Mouse (Mus musculus): ENCODE data around the gene Rbm47.
A peak's percentile ranks its signal among the peaks of the same experiment; 100 is the strongest.

Gene Rbm47

DNA sequence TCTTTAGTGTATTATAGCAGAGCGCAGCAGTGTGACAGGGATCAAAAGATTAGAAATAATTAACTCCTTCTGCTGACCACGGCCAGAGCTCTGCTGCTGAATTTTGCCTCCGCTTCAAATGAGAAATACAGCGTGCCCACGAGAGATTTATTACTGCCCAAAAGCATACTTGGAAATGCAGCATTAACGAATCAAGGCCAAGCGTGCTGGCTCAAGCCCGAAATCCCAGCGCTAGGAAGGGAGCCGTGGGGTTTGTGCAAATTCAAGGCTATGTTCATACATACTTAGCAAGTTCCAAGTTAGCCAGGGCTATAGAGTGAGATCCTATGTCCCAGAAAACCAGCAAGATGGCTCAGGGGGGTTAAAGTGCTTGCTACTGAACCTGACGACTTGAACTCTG lies 47.5 kb downstream of the Rbm47 start:
- DNase-seq (ENCODE audit: low spot score): no peak

DNA sequence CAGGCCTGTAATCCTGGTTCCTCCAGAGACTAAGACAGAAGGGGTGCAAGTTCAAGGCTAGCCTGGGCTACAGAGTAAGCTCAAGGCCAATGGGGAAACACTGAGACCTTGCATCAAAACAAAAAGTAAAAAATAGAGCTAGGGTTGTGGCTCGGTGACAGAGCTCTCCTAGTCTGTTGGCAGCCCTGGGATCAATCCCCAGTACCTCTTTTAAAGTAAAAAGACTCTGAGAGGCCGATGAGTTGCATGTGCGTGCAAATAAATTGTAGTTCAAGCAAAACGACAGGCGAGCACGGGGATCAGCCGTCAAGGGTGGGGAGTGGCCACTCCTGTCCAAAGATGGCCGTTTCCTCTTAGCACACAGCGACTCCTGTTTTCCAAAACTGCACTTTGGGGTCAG lies 48.0 kb downstream of the Rbm47 start:
- no peak for DNase-seq (ENCODE audit: low spot score)

DNA sequence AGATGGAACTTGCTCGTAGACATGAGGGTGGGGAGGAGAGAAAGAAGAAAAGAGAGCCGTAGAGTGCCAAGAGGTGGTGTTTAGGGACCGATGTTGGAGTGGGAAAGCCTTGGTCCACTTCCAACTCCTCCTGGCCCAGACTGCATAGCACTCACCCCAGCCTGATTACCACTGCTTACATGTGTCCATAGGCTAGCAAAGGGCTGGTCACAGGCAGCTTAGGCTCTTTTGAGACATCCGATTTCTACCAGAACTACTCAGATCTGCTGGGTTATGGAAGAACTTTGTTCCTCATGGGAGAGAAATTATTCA lies 48.9 kb downstream of the Rbm47 start:
- no peak for DNase-seq (ENCODE audit: low spot score)

DNA sequence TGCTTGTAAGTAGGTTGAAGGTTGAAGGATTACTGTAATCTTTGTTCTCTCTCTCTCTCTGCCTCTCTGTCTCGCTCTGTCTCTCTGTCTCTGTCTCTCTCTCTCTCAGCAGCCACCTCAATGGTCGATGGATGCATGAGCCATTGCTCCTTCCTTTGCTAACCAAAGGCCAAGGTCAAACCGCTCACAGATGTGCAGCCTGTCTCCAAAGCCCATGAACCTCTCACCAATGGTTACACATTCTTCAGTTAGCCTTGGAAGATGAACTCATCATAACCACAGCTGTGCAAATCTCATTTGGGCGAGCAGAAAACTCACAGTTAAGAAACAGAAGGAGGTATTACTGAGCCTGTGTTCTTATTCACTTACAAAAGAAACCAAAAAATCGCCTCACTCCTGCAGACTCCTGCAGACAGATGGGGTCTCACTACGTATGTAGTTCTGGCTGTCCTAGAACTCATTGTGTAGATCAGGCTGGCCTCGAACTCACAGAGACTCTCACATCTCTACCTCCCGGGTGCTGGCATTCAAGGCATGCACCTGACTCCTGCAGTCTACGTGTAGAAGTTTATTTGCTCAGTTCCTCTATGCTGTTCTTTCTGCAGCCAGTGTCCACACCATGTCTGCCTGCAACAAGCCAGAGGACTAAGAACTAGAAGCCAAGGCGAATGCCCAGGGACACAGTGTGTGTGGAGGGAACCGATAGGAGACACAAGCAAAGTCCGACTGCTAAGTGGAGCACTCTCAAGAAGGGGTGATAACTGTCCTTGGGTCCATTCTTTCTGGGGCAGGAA lies 49.4 kb downstream of the Rbm47 start:
- DNase-seq (ENCODE audit: low spot score): no peak

DNA sequence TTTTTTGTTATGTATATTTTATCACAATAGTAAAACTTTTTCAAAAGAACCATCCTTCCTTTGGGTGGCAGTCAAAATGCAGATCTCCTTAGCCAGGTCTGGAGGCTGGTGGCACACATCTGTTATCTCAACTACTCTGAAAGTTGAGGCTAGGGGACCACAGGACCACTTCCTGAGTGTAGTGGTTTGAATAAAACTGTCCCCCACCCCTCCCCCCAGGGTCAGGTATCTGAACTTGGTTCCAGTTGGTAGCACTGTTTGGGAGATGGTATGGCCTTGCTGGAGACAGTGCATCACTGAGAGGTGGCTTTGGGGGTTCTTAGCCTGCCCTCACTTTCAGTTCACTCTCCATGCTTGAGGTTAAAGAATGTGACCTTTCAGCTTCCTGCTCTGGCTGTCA lies 51.7 kb downstream of the Rbm47 start:
- DNase-seq (ENCODE audit: low spot score): no peak

DNA sequence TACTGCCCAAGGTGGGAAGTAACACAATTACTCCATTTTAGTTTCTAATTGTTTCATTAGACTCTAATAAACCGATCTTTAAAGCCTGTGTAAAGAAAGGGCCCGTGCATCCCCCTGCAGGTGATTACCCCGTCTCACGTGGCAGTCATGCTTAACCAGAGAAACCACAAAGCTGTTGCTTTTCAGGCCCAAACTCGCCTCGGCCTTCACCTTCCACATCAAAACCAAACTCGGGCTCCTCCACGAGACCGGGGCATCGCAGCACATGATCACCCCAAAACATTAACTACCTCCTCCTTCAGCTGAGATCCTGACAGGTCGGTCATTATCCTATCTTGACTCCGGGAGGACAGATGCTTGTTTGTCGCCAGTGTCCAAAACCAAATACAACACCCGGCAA lies 58.2 kb downstream of the Rbm47 start:
- DNase-seq (ENCODE audit: low spot score): peak; percentile 46

DNA sequence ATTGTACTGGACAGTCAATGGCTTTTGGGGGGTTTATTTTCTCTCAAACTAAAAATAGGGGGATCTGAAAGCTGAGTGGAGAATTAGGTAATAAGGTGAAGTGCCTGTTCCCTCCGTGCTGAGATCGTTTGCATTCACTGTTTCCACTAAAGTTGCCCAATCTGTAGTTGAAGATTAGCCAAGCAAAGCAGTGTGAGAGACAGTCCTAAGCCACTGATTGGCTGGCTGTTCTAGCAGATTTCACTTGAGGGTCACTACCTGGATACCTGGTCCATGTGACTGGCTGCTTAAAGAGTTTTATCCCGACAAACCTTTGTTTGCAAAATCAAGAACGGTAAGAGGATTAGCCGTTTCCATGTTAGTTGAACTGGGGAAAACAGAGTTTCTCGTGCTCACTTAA lies 58.7 kb downstream of the Rbm47 start:
- DNase-seq (ENCODE audit: low spot score): no peak

DNA sequence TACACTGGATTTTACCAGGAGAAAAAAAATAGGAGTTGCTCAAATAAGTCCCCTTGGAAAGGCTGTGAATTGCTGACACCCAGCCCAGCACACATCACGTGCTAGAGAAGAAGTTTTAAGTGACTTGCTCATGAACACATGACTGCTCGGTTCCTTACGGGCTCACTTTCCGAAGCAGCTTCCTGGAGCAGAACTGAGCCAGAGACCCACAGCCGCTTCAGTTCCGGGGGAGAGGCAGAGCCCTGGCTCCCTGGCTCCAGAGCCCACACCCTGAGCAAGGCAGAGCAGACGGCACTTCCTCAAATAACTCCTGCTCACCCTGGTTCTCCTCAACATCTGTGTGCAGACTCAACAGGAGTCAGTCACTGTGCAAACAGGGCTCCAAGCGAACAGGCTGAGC lies 60.9 kb downstream of the Rbm47 start:
- peak; percentile 35 for DNase-seq (ENCODE audit: low spot score)

DNA sequence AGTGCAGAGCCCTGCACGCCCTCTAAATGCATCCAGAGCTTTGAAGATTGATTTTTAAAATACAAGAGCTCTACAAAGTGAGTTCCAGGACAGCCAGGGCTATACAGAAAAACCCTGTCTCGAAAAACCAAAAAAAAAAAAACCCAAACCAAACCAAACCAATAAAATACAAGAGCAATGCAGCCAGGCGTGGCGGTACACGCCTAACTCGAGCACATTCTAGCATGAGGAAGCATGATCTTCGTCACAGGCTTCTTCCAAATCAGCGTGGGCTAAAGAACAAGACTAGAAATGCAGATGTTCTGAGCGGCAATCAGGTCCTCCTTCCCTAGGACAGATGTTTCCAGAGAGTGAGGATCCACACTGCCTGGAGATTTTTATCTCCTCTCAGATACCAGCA lies 66.5 kb downstream of the Rbm47 start:
- no peak for DNase-seq (ENCODE audit: low spot score)

DNA sequence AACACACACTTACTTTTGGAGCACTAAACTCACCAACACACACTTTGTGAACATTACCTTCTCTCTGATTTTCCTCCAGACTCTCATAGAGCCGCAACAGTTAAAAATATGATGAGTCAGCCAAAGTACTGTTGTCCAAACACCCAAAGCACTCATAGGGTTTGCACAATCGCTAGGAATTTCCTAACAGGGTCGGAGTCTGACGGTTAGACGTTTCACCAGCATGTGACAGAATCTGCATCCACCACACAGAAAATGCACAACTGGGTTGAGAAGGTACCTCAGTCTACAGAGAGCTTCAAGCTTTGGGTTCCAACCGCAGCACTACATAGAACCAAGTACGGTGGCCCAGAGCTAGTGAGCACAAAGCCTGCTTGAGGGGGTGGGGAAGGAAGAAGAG lies 67.0 kb downstream of the Rbm47 start:
- peak; percentile 47 for DNase-seq (ENCODE audit: low spot score)

DNA sequence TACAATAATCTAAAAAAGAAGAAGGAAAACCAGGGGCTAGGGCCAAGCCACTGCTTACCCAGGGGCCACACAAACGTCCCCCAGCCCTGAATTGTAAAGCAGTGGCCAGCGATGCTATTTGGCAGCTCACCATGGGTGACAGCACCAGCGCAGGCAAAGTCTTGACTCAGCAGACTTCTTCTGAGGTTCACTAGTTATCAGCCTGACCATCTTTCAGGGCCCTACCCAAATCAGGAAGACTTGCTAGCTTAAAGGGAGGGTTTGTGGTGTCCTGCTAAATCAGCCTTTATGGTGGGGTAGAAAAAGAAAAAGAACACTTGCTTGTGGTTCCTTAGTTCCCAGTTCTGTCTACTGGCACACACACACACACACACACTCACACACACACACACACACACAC lies 67.6 kb downstream of the Rbm47 start:
- DNase-seq (ENCODE audit: low spot score): no peak

DNA sequence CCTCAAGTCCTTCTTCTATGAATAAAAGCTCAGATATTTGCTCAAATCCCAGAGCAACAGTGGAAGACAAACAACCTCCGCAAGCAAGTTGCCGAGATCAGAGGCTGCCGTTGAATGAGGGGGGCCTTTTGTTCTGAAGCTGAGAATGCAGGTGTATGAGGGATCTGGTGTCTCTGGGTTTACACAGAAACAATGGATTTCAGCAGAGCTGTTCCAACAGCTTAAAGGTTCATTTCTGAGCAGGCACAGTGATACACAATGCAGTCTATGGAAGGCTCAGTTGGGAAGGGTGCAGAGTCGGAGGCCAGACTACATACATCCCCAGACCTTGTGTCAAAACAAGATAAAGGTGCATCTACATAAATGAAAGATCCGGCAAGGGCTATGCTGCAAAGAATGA lies 69.5 kb downstream of the Rbm47 start:
- DNase-seq (ENCODE audit: low spot score): no peak

DNA sequence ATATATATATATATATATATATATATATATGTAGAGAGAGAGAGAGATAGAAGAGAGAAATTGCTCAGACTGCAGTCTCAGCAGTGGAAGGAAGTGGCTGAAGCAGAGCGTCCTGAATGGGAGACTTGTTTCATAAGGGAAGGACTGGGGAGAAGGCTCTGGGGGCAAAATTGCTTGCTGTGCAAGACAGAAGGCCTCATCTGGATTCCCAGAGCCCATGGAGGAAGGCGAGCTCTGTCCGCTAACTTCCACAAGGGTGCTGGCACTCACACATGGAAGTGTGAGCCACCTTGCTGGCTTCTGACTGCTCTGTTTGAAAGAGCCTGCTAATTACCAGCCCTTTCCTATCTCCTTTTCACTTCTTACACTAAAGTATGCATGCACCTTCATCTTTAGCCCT lies 70.1 kb downstream of the Rbm47 start:
- DNase-seq (ENCODE audit: low spot score): no peak

DNA sequence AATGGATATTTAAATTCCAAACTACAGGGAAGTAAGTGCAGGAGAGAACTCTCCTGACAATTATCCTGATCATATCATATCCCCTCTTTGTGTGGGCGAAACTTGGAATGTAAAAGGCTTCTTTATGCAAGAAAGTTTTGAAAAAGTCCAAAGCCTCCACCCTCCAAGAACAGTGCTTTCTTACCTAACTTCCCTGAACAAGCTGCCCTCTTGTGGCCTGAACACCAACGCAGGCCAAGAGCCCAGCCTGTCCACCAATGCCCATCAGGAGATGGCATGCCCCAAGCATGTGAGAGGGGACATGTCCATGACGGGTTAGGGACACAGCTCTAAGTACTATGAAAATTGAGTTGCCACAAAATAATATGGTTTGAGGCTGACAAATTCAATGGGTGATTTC lies 71.3 kb downstream of the Rbm47 start:
- DNase-seq (ENCODE audit: low spot score): peak; percentile 54

DNA sequence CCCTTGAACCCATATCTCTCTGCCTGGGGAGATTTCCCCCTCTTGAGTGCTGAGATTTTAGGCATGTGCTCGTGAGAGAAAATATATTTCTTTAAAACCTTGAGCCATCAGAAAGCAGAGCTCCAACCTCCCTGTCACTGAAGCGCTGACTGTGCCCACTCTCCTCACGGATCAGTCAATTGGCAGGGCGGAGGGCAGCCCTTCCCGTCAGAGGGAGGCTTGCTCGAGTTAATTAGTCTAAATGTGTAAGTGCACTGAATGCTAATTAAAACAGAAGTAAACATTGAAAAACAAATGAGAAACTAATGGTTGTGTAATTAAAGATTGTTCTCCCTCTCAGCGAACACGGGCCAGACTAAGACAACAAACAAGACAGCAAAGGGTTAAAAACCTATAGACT lies 72.6 kb downstream of the Rbm47 start:
- DNase-seq (ENCODE audit: low spot score): no peak

DNA sequence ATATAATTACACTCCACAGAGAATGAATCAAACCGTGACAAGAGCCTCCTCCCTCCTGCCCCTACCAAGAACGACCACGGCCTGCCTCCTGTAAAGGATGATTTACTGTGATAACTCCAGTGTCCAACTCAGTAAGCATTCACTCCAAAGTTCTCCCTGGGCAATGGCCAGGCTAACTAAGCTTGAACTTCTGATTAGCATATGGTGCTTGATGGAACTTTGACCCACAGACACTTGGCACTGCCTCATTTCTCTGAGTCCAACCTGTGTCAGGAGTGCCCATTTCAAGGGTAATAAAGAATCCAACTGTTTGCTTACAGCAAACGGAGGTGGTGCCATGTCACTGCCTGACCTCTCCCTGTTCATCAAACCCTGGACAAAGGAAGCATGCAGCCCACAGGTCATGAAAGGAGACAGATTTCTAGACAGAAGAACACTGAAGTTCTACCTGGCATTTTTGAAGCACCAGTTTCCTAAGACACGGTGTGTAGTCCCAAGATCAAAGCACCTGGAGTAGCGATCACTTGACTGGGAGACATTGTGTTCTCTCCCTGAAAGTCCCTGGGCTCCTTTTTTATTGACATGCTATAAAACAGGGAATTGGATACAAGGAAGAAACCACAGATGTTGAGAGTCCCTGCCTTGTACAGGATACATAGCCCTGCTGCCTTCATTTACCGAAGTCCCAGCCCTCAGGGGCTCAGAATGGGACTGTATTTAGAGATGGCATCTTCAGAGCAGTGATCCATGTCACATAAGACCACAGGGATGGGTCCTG lies 74.6 kb downstream of the Rbm47 start:
- no peak for DNase-seq (ENCODE audit: low spot score)

DNA sequence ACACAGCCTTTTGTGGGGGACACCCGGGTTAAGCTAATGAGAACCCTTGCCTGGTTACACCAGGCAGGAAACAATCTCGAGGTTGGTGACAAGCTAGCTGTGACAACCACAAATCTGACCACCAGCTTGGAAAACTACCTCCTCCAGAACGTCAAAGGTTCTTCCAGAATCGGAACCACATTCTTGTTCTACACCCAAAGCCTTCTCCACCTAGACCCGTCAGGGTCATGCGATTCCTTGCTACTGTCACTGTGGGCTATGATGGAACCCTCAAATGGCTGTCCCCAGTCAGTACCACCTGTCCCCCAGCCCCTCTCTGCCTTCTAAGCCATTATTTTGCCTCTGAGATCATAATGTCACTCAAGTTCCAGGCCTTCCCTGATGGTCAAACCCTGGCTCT lies 76.8 kb downstream of the Rbm47 start:
- DNase-seq (ENCODE audit: low spot score): no peak

DNA sequence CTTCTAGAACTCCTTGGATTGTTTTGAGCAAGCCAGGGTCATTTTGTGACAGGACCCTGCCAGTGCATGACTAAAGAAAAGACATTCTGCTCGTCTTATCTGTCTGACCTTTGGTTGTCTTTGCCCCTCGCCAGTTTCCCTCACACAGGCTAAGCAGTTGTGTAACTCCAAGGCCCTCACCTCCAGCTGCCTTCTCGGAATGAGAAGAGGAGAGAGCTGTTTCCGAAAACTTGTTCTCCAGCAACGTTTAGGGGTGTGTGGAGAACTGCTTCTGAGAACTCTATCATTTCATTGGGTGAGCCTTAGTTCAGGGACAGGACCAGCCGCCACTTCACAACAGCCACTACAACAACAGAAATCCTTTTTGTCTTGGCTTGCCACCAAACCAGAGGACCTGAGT lies 77.8 kb downstream of the Rbm47 start:
- DNase-seq (ENCODE audit: low spot score): no peak

DNA sequence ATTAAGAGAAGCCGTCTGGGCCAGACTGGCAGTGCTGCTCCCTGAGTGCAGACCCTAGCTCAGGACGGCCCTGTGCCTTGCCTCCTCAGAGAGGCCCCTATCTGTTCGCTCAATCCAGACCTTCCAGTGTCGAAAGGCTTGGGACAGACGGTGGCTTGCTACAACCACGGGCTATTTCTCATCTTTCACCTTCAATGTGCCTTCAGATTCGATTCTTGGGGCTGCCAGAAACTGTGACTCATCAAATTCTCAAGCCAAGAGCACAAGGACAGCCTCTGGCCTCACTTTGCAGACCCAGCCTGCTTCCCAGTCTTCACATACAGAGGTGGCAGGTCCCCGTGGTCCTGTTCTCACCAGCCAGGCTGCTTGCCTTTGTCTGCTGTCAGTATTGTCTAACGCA lies 82.9 kb downstream of the Rbm47 start:
- DNase-seq (ENCODE audit: low spot score): peak; percentile 41

DNA sequence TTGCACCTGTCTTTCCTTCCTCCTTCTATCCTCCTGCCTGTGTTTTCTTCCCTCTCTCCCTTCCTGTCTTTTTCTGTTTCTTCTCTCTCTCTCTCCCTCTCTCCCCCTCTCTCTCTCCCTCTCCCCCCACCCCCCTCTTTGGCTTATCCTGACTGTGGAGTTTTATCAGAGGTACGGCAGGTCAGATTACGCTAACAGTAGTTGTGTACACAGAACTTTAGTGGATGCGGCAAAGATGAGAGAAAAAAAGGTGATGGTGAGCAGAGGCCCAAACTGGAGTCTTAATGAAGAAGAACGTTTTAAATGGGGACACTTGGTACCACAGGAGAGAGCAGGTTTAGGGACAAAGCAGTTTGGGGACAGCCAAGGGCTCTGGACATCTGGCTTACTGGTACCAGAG lies 83.3 kb downstream of the Rbm47 start:
- no peak for DNase-seq (ENCODE audit: low spot score)

DNA sequence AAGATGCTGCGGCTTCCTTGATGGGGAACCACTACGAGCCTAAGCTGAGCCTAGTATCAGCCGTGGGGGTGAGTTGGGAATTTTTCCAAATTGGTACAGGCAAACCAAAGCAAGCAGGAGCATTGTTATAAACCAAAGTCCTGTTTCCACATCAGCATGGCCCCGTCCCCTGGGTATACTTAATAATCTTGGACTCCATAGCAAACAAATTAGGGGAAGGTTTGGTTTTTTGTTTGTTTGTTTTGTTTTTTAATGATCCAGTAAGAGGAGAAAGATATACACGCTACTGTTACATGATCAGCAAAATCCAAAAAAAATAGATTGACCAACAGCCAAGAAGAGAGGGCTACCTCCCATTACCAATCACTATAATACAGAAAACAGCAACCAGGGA lies 84.0 kb downstream of the Rbm47 start:
- no peak for DNase-seq (ENCODE audit: low spot score)

DNA sequence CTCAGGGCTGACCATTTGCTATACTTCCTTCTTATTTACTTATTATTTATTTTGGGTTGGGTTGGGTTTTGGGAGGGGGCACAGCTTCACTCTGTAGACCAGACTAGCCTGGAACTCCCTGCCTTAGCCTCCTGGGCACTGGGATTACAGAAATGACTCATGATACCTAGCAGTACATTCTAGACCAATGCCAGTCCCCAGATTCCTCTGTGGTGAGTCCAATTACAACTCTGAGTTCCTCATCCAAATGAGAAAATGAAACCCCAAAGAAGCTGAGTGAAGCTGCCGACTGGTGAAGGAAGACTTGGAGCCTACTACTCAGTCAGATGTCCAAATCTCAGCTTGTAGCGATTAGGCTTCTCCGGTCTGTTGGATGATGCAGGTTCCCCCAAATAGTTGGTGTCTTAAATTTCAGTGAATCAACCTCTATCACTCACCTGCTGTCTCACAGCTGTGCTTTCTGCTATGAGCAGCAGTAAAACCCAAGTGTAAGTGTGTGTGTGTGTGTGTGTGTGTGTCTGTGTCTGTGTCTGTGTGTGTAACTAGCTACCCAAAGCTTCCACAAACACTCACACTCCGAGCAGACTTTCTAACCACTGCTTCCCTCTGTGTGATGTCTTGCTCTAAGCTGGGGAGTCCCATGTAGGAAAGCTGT lies 84.5 kb downstream of the Rbm47 start:
- no peak for DNase-seq (ENCODE audit: low spot score)

DNA sequence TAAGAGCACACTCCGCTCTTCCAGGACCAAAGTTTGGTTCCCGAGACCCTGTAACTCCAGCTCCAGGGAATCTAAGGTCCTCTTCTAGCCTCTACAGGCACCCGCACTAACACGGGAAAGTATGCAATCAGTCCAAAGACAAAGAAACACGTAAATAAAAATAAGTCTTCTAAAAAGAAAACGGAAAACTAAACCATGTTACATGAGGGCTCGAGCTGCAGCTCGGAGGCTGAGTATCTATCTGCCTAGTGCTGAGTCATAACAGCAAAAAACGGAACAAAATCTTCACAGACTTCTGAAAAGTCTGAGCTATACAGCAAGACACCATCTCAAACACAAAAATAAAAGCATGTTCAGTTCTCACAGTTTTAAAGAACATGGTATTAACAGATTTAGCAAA lies 86.0 kb downstream of the Rbm47 start:
- no peak for DNase-seq (ENCODE audit: low spot score)

DNA sequence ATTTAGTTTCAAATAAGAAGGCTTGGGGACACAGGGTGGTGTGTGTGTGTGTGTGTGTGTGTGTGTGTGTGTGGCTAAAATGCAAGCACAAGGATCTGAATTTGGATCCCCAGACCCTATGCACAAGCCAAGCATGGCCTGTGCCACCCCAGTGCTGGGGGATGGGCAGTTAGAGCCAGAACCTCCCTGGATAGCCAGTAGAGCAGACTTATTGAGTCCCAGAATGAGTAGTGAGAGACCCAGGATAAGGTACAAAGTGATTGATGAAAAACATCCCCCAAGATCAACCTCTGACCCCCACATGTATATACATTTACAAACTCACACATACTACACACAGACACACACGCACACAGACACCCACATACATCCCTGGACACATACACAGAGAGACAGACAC lies 86.6 kb downstream of the Rbm47 start:
- no peak for DNase-seq (ENCODE audit: low spot score)

Measured in urinary bladder, postnatal 14 days (tissue).